Mouse (Mus musculus) gastrocnemius, adult 2 months (tissue): ENCODE results near the gene Fam222b. TPM values are rescaled to one million over a fixed set of nuclear protein-coding genes. Genes with fewer than 3 reads are reported as not detected.

Source experiments
- DNase-seq: peaks from one replicate; pipeline ENCODE4 v3.0.0; 2022
- H3K27ac ChIP-seq: fragments of 200-600 bp; 2 replicates; pipeline ENCODE4 v1.8.1; 2022; ENCODE audit warnings: mild to moderate bottlenecking
- H3K4me3 ChIP-seq: fragments of 200-600 bp; 2 replicates; pipeline ENCODE4 v1.8.1; 2022; ENCODE audit warnings: mild to moderate bottlenecking, moderate library complexity
- CTCF ChIP-seq: fragments of 200-600 bp; IDR thresholded peaks from 2 replicates; pipeline ENCODE4 v1.8.1; 2022; ENCODE audit warnings: antibody characterized with exemption, mild to moderate bottlenecking, moderate library complexity
- intact Hi-C: fragments of 180-260 bp; cut with DNase I; formaldehyde crosslinking; loops from one replicate; pipeline ENCODE4 v1.15.1; 2025
- total RNA-seq, 2 experiments: library from RNA; stranded (reverse); gene quantifications; 2 replicates each; pipeline ENCODE4 v1.2.3; 2021

The Fam222b gene
- total RNA-seq, 2 experiments from 2014 or later, result 7.1 to 7.9 TPM

- no peak overlapping the region for H3K4me3 ChIP-seq
- intact Hi-C loops, result no loop called here
- DNase-seq, result peak; percentile 6
- no peak for TF ChIP-seq CTCF
- H3K27ac ChIP-seq, result no peak overlapping the region
Measured at GRCm38 (mm10) chr11:78172748-78173383, 78.4 kb downstream of the Fam222b start.

- no peak overlapping the region for H3K27ac ChIP-seq
- intact Hi-C loops, result no loop called here
- no peak overlapping the region for H3K4me3 ChIP-seq
- DNase-seq, result no peak
- no peak for TF ChIP-seq CTCF
Measured at GRCm38 (mm10) chr11:78174506-78174905, 80.0 kb downstream of the Fam222b start.

- Histone ChIP-seq H3K4me3 (peak overlapping the region; percentile 92), H3K27ac (peak overlapping the region; percentile 89)
- intact Hi-C loops, result loop anchor here (1.0 to 5.0 kb wide), 3 partner anchors 116 to 194 kb away; partner anchors contain the start of genes Flot2 and Phf12
- no peak for DNase-seq
- TF ChIP-seq CTCF, result no peak
Measured at GRCm38 (mm10) chr11:78175771-78176401, 81.4 kb downstream of the Fam222b start.

GRCm38 (mm10) chr11:78176402-78176862 lies 82.0 kb downstream of the Fam222b start, which contains the start of the genes Nek8 and Tlcd1:
Nek8 (minus strand) TSS chr11:78176675.
Tlcd1 (plus strand) TSS chr11:78176711.
- intact Hi-C loops, result loop anchor here (1.0 to 5.0 kb wide), 3 partner anchors 116 to 194 kb away; partner anchors contain the start of genes Flot2 and Phf12
- no peak for TF ChIP-seq CTCF
- peak within 1 kb of the TSS; percentile 92 for H3K4me3 ChIP-seq
- peak; percentile 93 for DNase-seq
- H3K27ac ChIP-seq, result peak within 1 kb of the TSS; percentile 89

- peak overlapping the region; percentile 92 for H3K4me3 ChIP-seq
- no peak for DNase-seq
- no peak for TF ChIP-seq CTCF
- peak overlapping the region; percentile 89 for H3K27ac ChIP-seq
- intact Hi-C loops, result loop anchor here (1.0 to 5.0 kb wide), 5 partner anchors 18 to 195 kb away; partner anchors contain the start of genes Flot2 and Phf12
Measured at GRCm38 (mm10) chr11:78176905-78177331, 82.5 kb downstream of the Fam222b start.

GRCm38 (mm10) chr11:78177437-78177836 lies 83.0 kb downstream of the Fam222b start:
- intact Hi-C loops, result loop anchor here (1.0 to 5.0 kb wide), 4 partner anchors 18 to 195 kb away; partner anchors contain the start of genes Flot2 and Phf12
- peak; percentile 43 for DNase-seq
- Histone ChIP-seq H3K4me3 (peak overlapping the region; percentile 92), H3K27ac (peak overlapping the region; percentile 89)
- TF ChIP-seq CTCF, result no peak

- H3K4me3 ChIP-seq, result peak overlapping the region; percentile 92
- peak overlapping the region; percentile 87 for H3K27ac ChIP-seq
- TF ChIP-seq CTCF, result peak; percentile 100; the same call in 1 of the 2 replicates
- intact Hi-C loops, result loop anchor here (1.0 to 5.0 kb wide), 4 partner anchors 19 to 196 kb away; partner anchors contain the start of genes Flot2 and Phf12
- peak; percentile 96 for DNase-seq
Measured at GRCm38 (mm10) chr11:78177903-78178858, 83.7 kb downstream of the Fam222b start.

- peak; percentile 61 for DNase-seq
- H3K4me3 ChIP-seq, result peak overlapping the region; percentile 92
Measured at GRCm38 (mm10) chr11:78178859-78179437, 84.5 kb downstream of the Fam222b start.

GRCm38 (mm10) chr11:78179438-78179999 lies 85.1 kb downstream of the Fam222b start:
- peak overlapping the region; percentile 87; the same call in 1 of the 2 replicates for H3K27ac ChIP-seq
- intact Hi-C loops, result loop anchor here (5.0 kb wide), 2 partner anchors 142 to 197 kb away; partner anchors contain the start of genes Flot2 and Phf12
- H3K4me3 ChIP-seq, result peak overlapping the region; percentile 92
- no peak for TF ChIP-seq CTCF
- no peak for DNase-seq

More at GRCm38 (mm10) chr11:78178859-78179437, 84.5 kb downstream of the Fam222b start:
- peak overlapping the region; percentile 87 for H3K27ac ChIP-seq
- TF ChIP-seq CTCF, result no peak
- intact Hi-C loops, result loop anchor here (5.0 kb wide), 2 partner anchors 142 to 197 kb away; partner anchors contain the start of genes Flot2 and Phf12

- Histone ChIP-seq H3K27ac (no peak overlapping the region), H3K4me3 (no peak overlapping the region)
- TF ChIP-seq CTCF, result no peak
- intact Hi-C loops, result no loop called here
- no peak for DNase-seq
Measured at GRCm38 (mm10) chr11:78180081-78180761, 85.8 kb downstream of the Fam222b start.
